Mouse (Mus musculus) myocyte (in vitro differentiated cells): Measurements from ENCODE around the gene Hyou1.

Experiments used
- CEBPB ChIP-seq: IDR thresholded peaks from 2 replicates; pipeline ENCODE4 v1.6.1; 2011; ENCODE audit warnings: mild to moderate bottlenecking, moderate library complexity; ENCODE audit not compliant: poor library complexity, insufficient read depth, severe bottlenecking
- E2F4 ChIP-seq: IDR thresholded peaks from one replicate; pipeline ENCODE4 v1.6.1; 2011; ENCODE audit warnings: mild to moderate bottlenecking, control low read depth, moderate library complexity; ENCODE audit not compliant: insufficient read depth
- MAX ChIP-seq: IDR thresholded peaks from one replicate; pipeline ENCODE4 v1.6.1; 2011; ENCODE audit warnings: low read depth, mild to moderate bottlenecking, control low read depth
- MYOD1 ChIP-seq, 3 experiments: IDR thresholded peaks; one replicate each; pipeline ENCODE4 v1.6.1; 2011; ENCODE audit warnings: control low read depth in 2 of 3, low read depth in 2 of 3, mild to moderate bottlenecking in 2 of 3, moderate library complexity in 1 of 3; ENCODE audit not compliant: insufficient read length in 2 of 3, control insufficient read depth in 1 of 3
- MYOG ChIP-seq, 3 experiments: IDR thresholded peaks; one replicate each; pipeline ENCODE4 v1.6.1; 2011; ENCODE audit warnings: control low read depth in 2 of 3, low read depth in 2 of 3, mild to moderate bottlenecking in 2 of 3; ENCODE audit not compliant: insufficient read length in 2 of 3, control insufficient read depth in 1 of 3, insufficient read depth in 1 of 3
- POLR2A ChIP-seq: IDR thresholded peaks from one replicate; pipeline ENCODE4 v1.6.1; 2011; ENCODE audit warnings: low read depth, mild to moderate bottlenecking, control low read depth, moderate library complexity; ENCODE audit not compliant: insufficient read length
- POLR2AphosphoS2 ChIP-seq: IDR thresholded peaks from one replicate; pipeline ENCODE4 v1.6.1; 2011; ENCODE audit warnings: low read depth, control low read depth; ENCODE audit not compliant: insufficient read length
- REST ChIP-seq: IDR thresholded peaks from one replicate; pipeline ENCODE4 v1.6.1; 2011; ENCODE audit warnings: mild to moderate bottlenecking, control low read depth, moderate library complexity; ENCODE audit not compliant: insufficient read depth, insufficient read length
- SRF ChIP-seq: IDR thresholded peaks from one replicate; pipeline ENCODE4 v1.6.1; 2011; ENCODE audit warnings: low read depth; ENCODE audit not compliant: control insufficient read depth, insufficient read length
- TCF12 ChIP-seq: IDR thresholded peaks from one replicate; pipeline ENCODE4 v1.6.1; 2011; ENCODE audit warnings: mild to moderate bottlenecking, control low read depth; ENCODE audit not compliant: poor library complexity, insufficient read depth, severe bottlenecking
- TCF3 ChIP-seq: IDR thresholded peaks from one replicate; pipeline ENCODE4 v1.6.1; 2011; ENCODE audit warnings: low read depth, control low read depth; ENCODE audit not compliant: insufficient read length
- USF1 ChIP-seq: IDR thresholded peaks from one replicate; pipeline ENCODE4 v1.6.1; 2011; ENCODE audit warnings: low read depth, mild to moderate bottlenecking, control low read depth, moderate library complexity

- TF ChIP-seq POLR2A = no peak
- TF ChIP-seq CEBPB = no peak
- no peak for TF ChIP-seq MAX
- no peak for TF ChIP-seq USF1
- TF ChIP-seq E2F4 = no peak
- no peak for TF ChIP-seq MYOD1 (IDR thresholded peaks at IDR 0.05; ENCODE audit: control insufficient read depth in 1 of 3, insufficient read length in 2 of 3, low read depth in 2 of 3)
- TF ChIP-seq POLR2AphosphoS2 = no peak
- TF ChIP-seq TCF12 = no peak
- TF ChIP-seq MYOG (IDR thresholded peaks at IDR 0.05; ENCODE audit: control insufficient read depth in 1 of 3, insufficient read depth in 1 of 3, insufficient read length in 2 of 3, low read depth in 2 of 3) = no peak
- TF ChIP-seq SRF = no peak
- no peak for TF ChIP-seq TCF3
- TF ChIP-seq REST = no peak
These were observed 32.1 kb upstream of the Hyou1 start for GRCm38 (mm10) chr9:44347166-44347565.
